Mouse (Mus musculus) neural tube, embryonic 13.5 days (tissue): ENCODE measurements at regions not wholly inside any gene's neighbourhood (a gene's known extent, or its start where the extent isn't known, plus 50 kb on each side); places are given as distances from the start of the nearest gene placed in this dataset.
A peak's percentile ranks its signal among the peaks of the same experiment; 100 is the strongest.
"Not testable (repeated sequence)": the region's sequence is repeated elsewhere in the genome, so short reads cannot be mapped to it uniquely, and the experiment has no call there.

Source experiments
- ATAC-seq: fragments of 200-750 bp; cut with Nextera tagmentation; 2 replicates; pipeline ENCODE4 v1.8.0; 2017; ENCODE audit warnings: low read depth, mild to moderate bottlenecking, moderate TSS enrichment, moderate library complexity
- H3K27ac ChIP-seq: fragments of 300-500 bp; sonication (generic); replicated peaks from 2 replicates; pipeline ENCODE4 v1.5.1; 2015; ENCODE audit warnings: moderate library complexity, mild to moderate bottlenecking, inconsistent platforms
- H3K27me3 ChIP-seq: fragments of 300-500 bp; sonication (generic); 2 replicates; pipeline ENCODE4 v1.6.1; 2015; ENCODE audit warnings: mild to moderate bottlenecking, inconsistent platforms
- H3K36me3 ChIP-seq: fragments of 300-500 bp; sonication (generic); 2 replicates; pipeline ENCODE4 v1.6.1; 2015; ENCODE audit warnings: mild to moderate bottlenecking, inconsistent platforms
- H3K4me1 ChIP-seq: fragments of 300-500 bp; sonication (generic); replicated peaks from 2 replicates; pipeline ENCODE4 v1.6.1; 2015; ENCODE audit warnings: inconsistent platforms
- H3K4me2 ChIP-seq: fragments of 300-500 bp; sonication (generic); 2 replicates; pipeline ENCODE4 v1.6.1; 2015; ENCODE audit warnings: inconsistent platforms, mild to moderate bottlenecking, moderate library complexity
- H3K4me3 ChIP-seq: fragments of 300-500 bp; sonication (generic); 2 replicates; pipeline ENCODE4 v1.5.1; 2015; ENCODE audit warnings: mild to moderate bottlenecking, inconsistent platforms
- H3K9ac ChIP-seq: fragments of 300-500 bp; sonication (generic); 2 replicates; pipeline ENCODE4 v1.6.1; 2015; ENCODE audit warnings: moderate library complexity, mild to moderate bottlenecking, inconsistent platforms
- H3K9me3 ChIP-seq: fragments of 300-500 bp; sonication (generic); 2 replicates; pipeline ENCODE4 v1.6.1; 2016; ENCODE audit warnings: inconsistent platforms
- WGBS: fragments of 180-500 bp; shearing (Covaris S2); methylation state at CpG from one replicate; pipeline ENCODE4 v1.1.7; 2015; 5-methylcytosine and 5-hydroxymethylcytosine counted together

GRCm38 (mm10) chr3:44646600-44646999, 731.6 kb upstream of the Pcdh10 start:
- H3K27me3 ChIP-seq, H3K4me2 ChIP-seq, H3K27ac ChIP-seq, H3K9ac ChIP-seq, H3K36me3 ChIP-seq, H3K4me3 ChIP-seq, H3K4me1 ChIP-seq, ATAC-seq, H3K9me3 ChIP-seq: not testable (repeated sequence)
- 89% methylated on average over 6 of the region's 15 CpGs for WGBS

- H3K36me3 ChIP-seq = no peaks in the 10 kb centered on the region
These were observed 681.8 kb upstream of the Pcdh10 start for GRCm38 (mm10) chr3:44696354-44696753.

GRCm38 (mm10) chr3:44697000-44697681, 681.1 kb upstream of the Pcdh10 start:
- no peak overlapping the region for H3K27ac ChIP-seq
- no peak overlapping the region for H3K4me3 ChIP-seq
- H3K4me2 ChIP-seq = no peak overlapping the region
- H3K36me3 ChIP-seq = no peaks in the 10 kb centered on the region
- WGBS = 58% methylated on average over 3 of the region's 3 CpGs
- no peaks in the 10 kb centered on the region for H3K4me1 ChIP-seq
- ATAC-seq = no peak
- no peaks in the 10 kb centered on the region for H3K9me3 ChIP-seq
- H3K27me3 ChIP-seq = no peaks in the 10 kb centered on the region
- no peak overlapping the region for H3K9ac ChIP-seq

More at GRCm38 (mm10) chr3:44696354-44696753, 681.8 kb upstream of the Pcdh10 start:
- Histone ChIP-seq H3K9me3 (no peaks in the 10 kb centered on the region), H3K4me3 (no peak overlapping the region), H3K9ac (no peak overlapping the region), H3K4me2 (no peak overlapping the region), H3K4me1 (no peaks in the 10 kb centered on the region), H3K27ac (no peak overlapping the region), H3K27me3 (no peaks in the 10 kb centered on the region)
- no peak for ATAC-seq

GRCm38 (mm10) chr3:44701125-44701524, 677.1 kb upstream of the Pcdh10 start:
- Histone ChIP-seq H3K4me1 (no peaks in the 10 kb centered on the region), H3K27ac (no peak overlapping the region), H3K4me3 (no peak overlapping the region), H3K9me3 (no peaks in the 10 kb centered on the region), H3K9ac (no peak overlapping the region), H3K27me3 (no peaks in the 10 kb centered on the region), H3K4me2 (no peak overlapping the region), H3K36me3 (no peaks in the 10 kb centered on the region)
- ATAC-seq = peak; percentile 50; the same call in 1 of the 2 replicates
- 56% methylated on average over 2 of the region's 2 CpGs for WGBS

- Histone ChIP-seq H3K4me3 (no peak overlapping the region), H3K27ac (no peak overlapping the region), H3K4me2 (no peak overlapping the region), H3K9me3 (no peaks in the 10 kb centered on the region), H3K27me3 (no peaks in the 10 kb centered on the region), H3K4me1 (no peaks in the 10 kb centered on the region), H3K9ac (no peak overlapping the region), H3K36me3 (no peaks in the 10 kb centered on the region)
- 77% methylated on average over 1 of the region's 1 CpGs for WGBS
- no peak for ATAC-seq
These were observed 672.5 kb upstream of the Pcdh10 start for GRCm38 (mm10) chr3:44705666-44706065.

GRCm38 (mm10) chr3:44715463-44715862, 662.7 kb upstream of the Pcdh10 start:
- H3K4me3 ChIP-seq = no peak overlapping the region
- no peaks in the 10 kb centered on the region for H3K27me3 ChIP-seq
- H3K9ac ChIP-seq = no peak overlapping the region
- H3K4me2 ChIP-seq = no peak overlapping the region
- ATAC-seq = no peak
- WGBS = 85% methylated on average over 3 of the region's 3 CpGs
- H3K4me1 ChIP-seq = no peaks in the 10 kb centered on the region
- no peaks in the 10 kb centered on the region for H3K36me3 ChIP-seq
- H3K9me3 ChIP-seq = no peaks in the 10 kb centered on the region
- no peak overlapping the region for H3K27ac ChIP-seq
